Mouse (Mus musculus): ENCODE measurements around the gene Gm20715.

DNA sequence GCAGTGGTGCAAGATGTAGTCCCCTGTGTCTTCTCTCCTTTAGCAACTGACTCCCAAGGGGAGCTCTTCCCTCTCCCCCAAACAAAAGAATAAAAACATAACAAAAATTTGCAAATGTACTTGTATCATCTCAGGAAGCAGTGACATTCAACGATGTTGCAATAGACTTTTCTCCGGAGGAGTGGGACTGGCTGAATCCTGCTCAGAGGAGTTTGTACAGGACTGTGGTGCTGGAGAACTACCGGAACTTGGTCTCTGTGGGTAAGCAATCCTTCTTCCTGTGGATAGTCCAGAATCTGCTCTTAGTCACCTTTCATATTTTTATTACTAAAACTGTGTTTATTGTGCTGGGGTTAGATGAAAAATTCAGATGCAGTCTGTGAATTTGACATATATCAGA is 37.1 kb upstream of the Gm20715 start:
- TF ChIP-seq POLR2A (IDR thresholded peaks at IDR 0.05; ENCODE audit: borderline replicate concordance, low read depth, low read length): no peak
- TF ChIP-seq CTCF (IDR thresholded peaks at IDR 0.05; ENCODE audit: low read depth, low read length): no peak

All from bone marrow macrophage, adult 2 months (primary cell).